Mouse (Mus musculus): ENCODE results near the gene Abcc9. TPM values are rescaled to one million over a fixed set of nuclear protein-coding genes. Genes with fewer than 3 reads are reported as not detected.

Gene Abcc9
- polyA plus RNA-seq, 1 experiment from 2014 or later: 3.4 TPM

DNA sequence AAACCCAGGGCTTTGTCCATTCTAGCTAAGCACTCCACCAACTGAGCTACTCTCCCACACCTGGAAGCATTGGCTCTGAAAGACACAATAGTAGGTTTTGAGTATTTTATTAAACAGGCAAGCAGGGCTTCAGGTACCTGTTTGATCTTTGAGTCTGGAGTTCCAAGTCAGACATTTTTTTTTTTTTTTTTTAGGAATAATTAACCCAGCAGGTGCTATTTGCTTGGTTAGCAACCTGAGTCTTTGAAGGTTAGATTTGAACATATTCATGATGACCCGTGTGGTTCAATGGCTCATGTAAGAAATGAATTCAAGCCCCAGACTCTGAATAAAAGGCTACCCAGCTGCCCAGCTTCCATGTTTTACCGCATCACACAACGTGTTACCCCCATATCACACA, 137.4 kb downstream of the Abcc9 start:
- WGBS: 88% methylated on average over 3 of the region's 3 CpGs
- Histone ChIP-seq H3K4me2 (no peak overlapping the region), H3K4me1 (0 out of 2 replicates have a peak, but pooled peaks cover under 1% of the 10 kb centered on the region)

DNA sequence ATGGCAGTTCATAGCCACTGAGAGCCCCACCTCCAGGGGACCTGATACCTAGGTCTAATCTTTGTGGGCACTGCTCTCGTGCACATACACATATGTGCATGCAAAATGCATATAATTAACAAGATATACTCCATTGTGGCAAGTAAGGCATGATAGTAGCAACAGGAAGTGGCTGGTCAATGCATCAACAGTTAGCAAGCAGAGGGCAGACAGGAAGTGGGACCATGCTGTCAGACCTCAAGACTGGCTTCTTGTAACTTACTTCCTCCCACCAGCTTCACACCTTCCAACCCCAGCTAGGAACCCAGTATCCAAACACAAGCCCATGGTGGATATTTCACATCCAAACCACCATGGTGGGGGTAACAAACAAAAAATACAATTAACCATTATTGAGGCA, 141.0 kb downstream of the Abcc9 start:
- H3K9me3 ChIP-seq: no peaks in the 10 kb centered on the region
- H3K4me2 ChIP-seq: no peak overlapping the region
- no peaks in the 10 kb centered on the region for H3K36me3 ChIP-seq
- H3K9ac ChIP-seq: no peak overlapping the region
- WGBS: 69% methylated on average over 1 of the region's 1 CpGs
- H3K27ac ChIP-seq: no peak overlapping the region
- H3K4me3 ChIP-seq: no peak overlapping the region
- H3K4me1 ChIP-seq: no peaks in the 10 kb centered on the region
- H3K27me3 ChIP-seq: no peaks in the 10 kb centered on the region
- no peak for ATAC-seq (ENCODE audit: insufficient number of reproducible peaks, low FRiP score, low TSS enrichment, low read depth)

More for the DNA sequence above, 137.4 kb downstream of the Abcc9 start:
- no peak for ATAC-seq (ENCODE audit: insufficient number of reproducible peaks, low FRiP score, low TSS enrichment, low read depth)
- Histone ChIP-seq H3K27me3 (peaks cover 21% of the 10 kb centered on the region), H3K36me3 (no peaks in the 10 kb centered on the region), H3K27ac (no peak overlapping the region), H3K9ac (no peak overlapping the region), H3K9me3 (no peaks in the 10 kb centered on the region), H3K4me3 (no peak overlapping the region)

DNA sequence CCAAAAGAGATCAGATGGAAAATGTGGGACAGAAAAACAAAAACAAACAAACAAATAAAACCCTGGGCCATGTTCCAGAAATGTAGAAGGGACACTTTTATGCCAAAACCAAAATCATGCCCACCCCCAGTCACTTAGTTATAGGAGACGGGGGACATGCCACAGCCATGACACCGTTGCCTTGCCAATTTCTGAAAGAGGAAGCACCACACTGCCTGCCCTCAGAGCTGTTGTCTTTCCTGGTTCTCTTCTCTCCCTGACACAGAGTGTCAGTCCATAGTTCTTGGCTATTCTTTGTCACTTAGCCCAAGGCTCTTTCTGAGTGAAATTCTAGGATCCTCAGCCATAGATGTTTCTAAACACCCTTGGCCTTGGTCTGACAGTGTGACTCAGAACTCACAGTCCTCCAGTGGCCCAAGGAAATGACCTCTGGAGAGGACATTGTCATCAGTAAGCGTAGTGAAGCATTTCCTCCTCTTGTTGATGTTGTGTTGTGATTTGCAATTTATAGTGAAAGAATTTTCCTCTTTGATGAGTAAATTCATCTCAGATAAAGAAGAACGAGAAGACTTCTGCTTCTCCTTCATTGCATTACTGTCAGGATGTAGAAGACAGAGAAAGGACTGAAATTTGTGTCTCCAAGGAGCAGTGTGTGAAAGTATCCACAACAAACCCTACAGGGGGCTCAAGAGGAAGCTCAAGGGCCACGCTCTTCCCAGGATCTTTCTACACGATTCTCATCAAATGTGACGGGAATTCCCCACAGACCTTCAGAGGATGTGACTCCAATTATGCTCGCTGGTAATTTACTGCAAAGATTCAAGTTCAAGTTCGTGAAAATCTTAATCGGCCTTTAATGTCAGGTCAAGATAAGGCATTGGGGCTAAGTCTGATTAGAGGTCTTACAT, 143.1 kb downstream of the Abcc9 start:
- WGBS: 78% methylated on average over 10 of the region's 10 CpGs

DNA sequence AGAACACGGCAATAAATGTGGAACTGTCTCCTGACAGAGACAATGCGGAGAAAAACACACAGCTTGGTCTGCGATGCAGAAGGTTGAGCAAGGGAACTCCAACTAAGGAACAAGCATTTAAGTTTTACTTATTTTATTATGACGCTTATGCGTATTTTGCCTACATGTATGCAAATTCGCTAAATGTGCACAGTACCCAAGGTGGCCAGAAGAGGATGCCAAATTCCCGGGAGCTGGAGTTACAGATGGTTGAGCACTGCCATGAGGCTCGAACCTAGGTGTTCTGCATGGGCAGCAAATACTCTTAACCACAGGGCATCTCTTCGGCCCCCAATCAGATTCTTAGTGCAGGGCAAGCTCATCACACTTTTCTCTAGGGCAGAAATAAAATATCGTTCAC, 144.0 kb downstream of the Abcc9 start:
- Histone ChIP-seq H3K4me1 (no peaks in the 10 kb centered on the region), H3K9me3 (no peaks in the 10 kb centered on the region), H3K36me3 (no peaks in the 10 kb centered on the region), H3K4me3 (no peak overlapping the region), H3K27me3 (no peaks in the 10 kb centered on the region), H3K4me2 (no peak overlapping the region), H3K27ac (no peak overlapping the region), H3K9ac (no peak overlapping the region)
- no peak for ATAC-seq (ENCODE audit: insufficient number of reproducible peaks, low FRiP score, low TSS enrichment, low read depth)
- WGBS: 84% methylated on average over 10 of the region's 10 CpGs

More for the DNA sequence above, 143.1 kb downstream of the Abcc9 start:
- no peak for ATAC-seq (ENCODE audit: insufficient number of reproducible peaks, low FRiP score, low TSS enrichment, low read depth)
- Histone ChIP-seq H3K36me3 (no peaks in the 10 kb centered on the region), H3K27ac (no peak overlapping the region), H3K4me1 (no peaks in the 10 kb centered on the region), H3K4me2 (no peak overlapping the region), H3K9me3 (no peaks in the 10 kb centered on the region), H3K9ac (no peak overlapping the region), H3K4me3 (no peak overlapping the region), H3K27me3 (no peaks in the 10 kb centered on the region)

DNA sequence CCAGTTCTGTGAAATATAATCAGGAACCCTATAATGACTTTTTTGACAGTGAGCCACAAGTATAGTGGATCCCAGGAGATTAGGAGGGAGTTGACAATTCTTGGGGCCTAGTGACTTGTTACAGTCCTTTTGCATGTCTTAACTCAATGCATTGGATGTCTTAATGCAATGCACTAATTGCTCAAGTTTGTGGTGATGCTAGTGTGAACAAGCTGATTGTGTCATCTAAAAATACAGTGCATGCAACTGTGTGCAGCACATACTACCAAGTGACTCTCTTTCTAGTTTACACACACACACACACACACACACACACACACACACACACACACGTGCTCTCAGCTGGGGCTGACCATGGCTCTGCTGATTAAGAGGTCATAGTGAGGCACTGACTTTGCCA, 146.1 kb downstream of the Abcc9 start:
- H3K4me3 ChIP-seq: no peak overlapping the region
- no peak overlapping the region for H3K4me2 ChIP-seq
- H3K27me3 ChIP-seq: no peaks in the 10 kb centered on the region
- no peaks in the 10 kb centered on the region for H3K36me3 ChIP-seq
- H3K27ac ChIP-seq: no peak overlapping the region
- no peaks in the 10 kb centered on the region for H3K4me1 ChIP-seq
- no peak for ATAC-seq (ENCODE audit: insufficient number of reproducible peaks, low FRiP score, low TSS enrichment, low read depth)
- H3K9me3 ChIP-seq: no peaks in the 10 kb centered on the region
- H3K9ac ChIP-seq: no peak overlapping the region
- 40% methylated on average over 1 of the region's 1 CpGs for WGBS

DNA sequence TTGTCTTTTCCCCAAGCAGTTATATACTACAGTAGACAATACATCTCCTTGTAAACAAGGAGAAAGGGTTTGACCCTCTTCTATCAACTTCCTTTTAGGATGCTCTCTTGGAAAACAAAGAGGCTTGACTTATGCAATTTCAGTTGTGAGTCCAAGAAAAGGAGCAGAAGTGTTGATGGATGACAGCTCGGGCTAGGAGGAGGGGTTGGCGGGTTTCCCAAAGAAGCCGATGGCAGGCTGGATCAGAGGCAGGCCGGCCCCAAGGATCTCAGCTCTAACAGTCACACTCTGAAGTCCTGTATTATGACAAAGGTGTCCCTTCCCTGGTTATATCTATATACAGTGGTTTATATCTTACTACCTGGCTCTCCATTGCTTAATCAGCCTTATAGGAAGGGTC, 150.6 kb downstream of the Abcc9 start:
- H3K27ac ChIP-seq: no peak overlapping the region
- H3K4me2 ChIP-seq: no peak overlapping the region
- H3K9me3 ChIP-seq: no peaks in the 10 kb centered on the region
- no peak overlapping the region for H3K9ac ChIP-seq
- H3K27me3 ChIP-seq: no peaks in the 10 kb centered on the region
- H3K4me3 ChIP-seq: no peak overlapping the region
- 81% methylated on average over 4 of the region's 4 CpGs for WGBS
- no peak for ATAC-seq (ENCODE audit: insufficient number of reproducible peaks, low FRiP score, low TSS enrichment, low read depth)
- no peaks in the 10 kb centered on the region for H3K36me3 ChIP-seq
- no peaks in the 10 kb centered on the region for H3K4me1 ChIP-seq

DNA sequence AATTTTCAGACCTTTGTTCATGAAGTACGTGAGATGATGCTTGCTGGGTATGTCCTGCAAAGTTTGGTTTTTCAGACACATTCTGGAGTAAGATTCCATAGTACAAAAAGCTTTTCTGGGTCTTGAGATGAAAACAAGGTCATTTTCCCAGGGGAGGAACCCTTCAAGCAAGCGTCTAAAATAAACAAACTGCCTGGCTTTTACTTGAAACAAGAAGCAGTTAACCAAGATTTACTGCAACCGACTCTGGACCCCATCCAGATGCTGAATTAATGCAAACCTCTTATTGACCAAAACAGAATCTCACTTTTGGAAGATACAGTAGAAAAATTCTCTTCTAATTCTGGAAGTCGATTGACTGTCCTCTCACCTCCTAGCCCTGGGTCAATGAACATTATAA, 151.2 kb downstream of the Abcc9 start:
- Histone ChIP-seq H3K4me2 (no peak overlapping the region), H3K27me3 (no peaks in the 10 kb centered on the region), H3K9ac (no peak overlapping the region), H3K36me3 (no peaks in the 10 kb centered on the region), H3K27ac (no peak overlapping the region), H3K4me3 (no peak overlapping the region), H3K4me1 (no peaks in the 10 kb centered on the region), H3K9me3 (no peaks in the 10 kb centered on the region)
- ATAC-seq (ENCODE audit: insufficient number of reproducible peaks, low FRiP score, low TSS enrichment, low read depth): no peak
- WGBS: 45% methylated on average over 4 of the region's 4 CpGs

DNA sequence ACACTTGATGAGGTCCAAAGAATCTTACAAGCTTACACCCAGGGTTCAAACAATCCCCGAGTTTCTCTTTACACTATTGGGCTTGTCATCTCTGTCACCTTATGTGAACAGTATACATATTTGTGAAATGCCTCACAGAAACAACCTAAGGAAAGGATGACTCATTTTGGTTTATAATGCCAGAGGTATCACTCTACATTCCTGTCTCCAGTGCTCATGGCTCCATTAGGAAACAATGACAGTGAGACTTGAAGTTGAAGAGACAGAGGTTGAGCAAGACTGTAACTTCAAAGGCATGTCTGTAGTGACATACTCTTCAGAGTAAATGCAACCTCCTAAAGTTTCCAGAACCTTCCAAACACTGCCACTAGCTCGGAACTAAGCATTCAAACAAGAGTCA, 153.7 kb downstream of the Abcc9 start:
- H3K27me3 ChIP-seq: no peaks in the 10 kb centered on the region
- no peak overlapping the region for H3K4me3 ChIP-seq
- H3K9me3 ChIP-seq: no peaks in the 10 kb centered on the region
- peaks cover 6% of the 10 kb centered on the region for H3K4me1 ChIP-seq
- no peak overlapping the region for H3K4me2 ChIP-seq
- H3K27ac ChIP-seq: no peak overlapping the region
- 82% methylated on average over 2 of the region's 2 CpGs for WGBS
- no peaks in the 10 kb centered on the region for H3K36me3 ChIP-seq
- no peak overlapping the region for H3K9ac ChIP-seq
- no peak for ATAC-seq (ENCODE audit: insufficient number of reproducible peaks, low FRiP score, low TSS enrichment, low read depth)

DNA sequence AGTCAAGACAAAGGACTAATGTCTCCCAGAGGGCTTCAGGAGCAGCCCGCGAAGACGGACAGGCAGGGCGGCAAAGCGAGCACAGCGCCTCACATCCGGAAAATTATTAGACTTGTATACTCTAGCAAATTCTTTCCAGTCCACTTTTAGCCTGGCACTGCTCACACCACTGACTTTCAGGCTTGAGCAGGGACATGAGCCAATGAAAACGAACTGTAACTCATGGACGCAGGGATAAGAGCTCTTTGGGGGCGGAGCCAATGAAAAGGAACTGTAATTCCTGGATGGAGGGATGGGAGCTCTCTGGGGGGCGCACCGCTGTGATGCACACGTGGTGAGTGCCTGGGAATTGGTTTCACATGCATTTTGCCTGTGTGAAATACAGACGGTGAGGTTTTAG, 157.0 kb downstream of the Abcc9 start:
- H3K9ac ChIP-seq: no peak overlapping the region
- H3K36me3 ChIP-seq: no peaks in the 10 kb centered on the region
- peak overlapping the region; percentile 71 for H3K27ac ChIP-seq
- no peaks in the 10 kb centered on the region for H3K9me3 ChIP-seq
- H3K27me3 ChIP-seq: no peaks in the 10 kb centered on the region
- H3K4me3 ChIP-seq: peak overlapping the region; percentile 8; the same call in 1 of the 2 replicates
- peak; percentile 66 for ATAC-seq (ENCODE audit: insufficient number of reproducible peaks, low FRiP score, low TSS enrichment, low read depth)
- peak overlapping the region; percentile 34 for H3K4me2 ChIP-seq
- WGBS: 43% methylated on average over 14 of the region's 14 CpGs
- H3K4me1 ChIP-seq: peaks cover 6% of the 10 kb centered on the region

DNA sequence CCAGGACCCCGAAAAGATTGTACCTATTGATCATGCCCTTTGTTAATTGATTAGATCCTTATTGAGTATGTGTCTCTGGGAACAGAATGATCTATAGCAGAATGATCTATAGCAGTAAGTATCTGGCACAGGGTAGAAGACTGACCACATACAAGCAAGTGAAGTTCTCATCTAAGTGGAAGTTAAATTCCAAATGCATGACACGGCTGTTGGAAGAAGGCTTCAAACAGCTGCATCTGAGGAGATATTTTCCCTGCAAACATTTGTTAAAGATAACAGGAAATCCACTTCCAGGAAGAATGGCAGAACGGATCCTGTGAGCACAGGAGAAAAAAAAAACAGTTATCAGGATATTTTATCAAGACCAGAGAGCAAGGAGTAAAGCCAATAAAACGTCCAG, 158.5 kb downstream of the Abcc9 start:
- no peaks in the 10 kb centered on the region for H3K36me3 ChIP-seq
- peaks cover 6% of the 10 kb centered on the region for H3K4me1 ChIP-seq
- H3K4me2 ChIP-seq: no peak overlapping the region
- H3K27ac ChIP-seq: no peak overlapping the region
- H3K27me3 ChIP-seq: no peaks in the 10 kb centered on the region
- H3K9me3 ChIP-seq: no peaks in the 10 kb centered on the region
- 68% methylated on average over 4 of the region's 4 CpGs for WGBS
- H3K4me3 ChIP-seq: no peak overlapping the region
- no peak for ATAC-seq (ENCODE audit: insufficient number of reproducible peaks, low FRiP score, low TSS enrichment, low read depth)
- no peak overlapping the region for H3K9ac ChIP-seq

DNA sequence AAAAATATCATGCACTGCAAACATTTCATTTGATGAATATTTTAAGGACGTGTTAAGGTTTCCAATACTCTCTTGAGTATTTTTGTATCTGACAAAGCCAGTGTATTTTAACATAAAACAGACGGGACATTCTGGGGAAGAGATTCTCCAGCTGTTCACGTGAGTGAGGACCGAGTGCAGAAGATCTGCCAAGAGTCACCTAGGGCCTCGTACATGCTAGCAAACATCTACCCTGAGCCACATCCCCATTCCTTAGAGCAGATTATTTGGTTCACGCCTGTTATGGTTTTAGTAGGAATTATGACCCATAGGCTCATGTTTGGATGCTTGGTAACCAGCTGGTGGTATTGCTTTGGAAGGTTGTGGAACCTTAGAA, 159.3 kb downstream of the Abcc9 start:
- peaks cover 6% of the 10 kb centered on the region for H3K4me1 ChIP-seq
- H3K4me2 ChIP-seq: no peak overlapping the region
- H3K4me3 ChIP-seq: no peak overlapping the region
- H3K36me3 ChIP-seq: no peaks in the 10 kb centered on the region
- ATAC-seq (ENCODE audit: insufficient number of reproducible peaks, low FRiP score, low TSS enrichment, low read depth): no peak
- no peak overlapping the region for H3K9ac ChIP-seq
- H3K27ac ChIP-seq: no peak overlapping the region
- no peaks in the 10 kb centered on the region for H3K9me3 ChIP-seq
- H3K27me3 ChIP-seq: no peaks in the 10 kb centered on the region
- WGBS: 70% methylated on average over 6 of the region's 6 CpGs

DNA sequence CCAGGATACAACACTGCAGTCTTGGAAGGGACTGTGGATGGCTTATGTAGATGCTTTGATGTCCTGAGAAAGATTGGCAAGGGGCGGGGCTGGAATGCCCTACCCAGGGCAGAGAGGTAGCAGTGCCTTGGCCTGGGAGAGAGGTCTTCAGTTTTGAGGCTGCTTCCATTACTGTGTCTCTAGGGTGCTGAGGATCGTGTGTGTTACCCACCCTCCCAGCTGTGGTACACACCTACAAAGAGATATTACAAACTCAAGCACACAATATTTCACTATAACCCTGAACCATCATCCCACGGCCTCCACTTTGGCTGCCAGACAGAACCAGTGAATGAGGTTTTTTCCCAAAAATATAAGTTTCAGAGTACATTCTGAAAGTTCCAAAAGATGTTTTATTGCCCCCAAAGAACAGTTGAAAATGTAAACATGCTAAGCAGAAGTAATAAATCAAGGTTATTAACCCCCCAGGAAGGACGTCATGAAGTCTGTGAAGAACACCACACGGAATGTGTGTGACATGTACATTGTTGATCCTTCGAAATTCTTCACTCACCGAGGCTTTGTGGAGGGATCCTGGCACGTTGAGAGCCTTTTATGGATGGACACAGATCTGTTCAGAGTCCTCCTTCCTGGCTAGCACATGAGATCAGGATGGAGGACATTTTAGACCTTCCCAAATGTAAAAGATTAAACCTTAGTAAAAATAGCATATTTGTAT, 159.9 kb downstream of the Abcc9 start:
- no peak for ATAC-seq (ENCODE audit: insufficient number of reproducible peaks, low FRiP score, low TSS enrichment, low read depth)

More for the DNA sequence above, 159.9 kb downstream of the Abcc9 start:
- WGBS: 56% methylated on average over 8 of the region's 8 CpGs
- H3K27ac ChIP-seq: no peak overlapping the region
- H3K9ac ChIP-seq: no peak overlapping the region
- H3K4me2 ChIP-seq: no peak overlapping the region
- H3K27me3 ChIP-seq: no peaks in the 10 kb centered on the region
- H3K36me3 ChIP-seq: no peaks in the 10 kb centered on the region
- no peak overlapping the region for H3K4me3 ChIP-seq
- no peaks in the 10 kb centered on the region for H3K9me3 ChIP-seq
- H3K4me1 ChIP-seq: peaks cover 6% of the 10 kb centered on the region
